ENCODE assay signal across 7 mouse cellular contexts in genomic region chr14:78725307-78725956, GRCm38 (mm10). TPM values are rescaled to one million over a fixed set of nuclear protein-coding genes. Genes with fewer than 3 reads are reported as not detected.
A peak's percentile ranks its signal among the peaks of the same experiment; 100 is the strongest.
DNase-seq lines count a peak whose midpoint lies in the region; ATAC-seq and TF ChIP-seq lines count a peak whose summit lies in the region.

No protein-coding gene starts in this region.

- TF ChIP-seq CTCF in ES-Bruce4 (IDR thresholded peaks at IDR 0.05; ENCODE audit: low read depth, low read length): no peak

- H3K9ac ChIP-seq in ES-Bruce4 (ENCODE audit: low read depth, poor library complexity, severe bottlenecking): peak overlapping the region; percentile 73
- peak overlapping the region; percentile 77 for H3K9ac ChIP-seq in heart, embryonic 11.5 days (ENCODE audit: low read depth, low read length)
- H3K9ac ChIP-seq in kidney, embryonic 16.5 days (replicated peaks; ENCODE audit: low read length): peak overlapping the region; percentile 75

- TF ChIP-seq POLR2A in ES-Bruce4 (IDR thresholded peaks at IDR 0.05; ENCODE audit: insufficient read depth, low read length): no peak

- no peaks in the 10 kb centered on the region for H3K36me3 ChIP-seq in ES-Bruce4 (ENCODE audit: control insufficient read depth, insufficient read depth, low read length, poor library complexity, severe bottlenecking)
- no peaks in the 10 kb centered on the region for H3K36me3 ChIP-seq in heart, embryonic 11.5 days (ENCODE audit: control insufficient read depth, insufficient read depth, low read length)
- H3K36me3 ChIP-seq in kidney, embryonic 16.5 days (ENCODE audit: insufficient read depth, low read length): no peaks in the 10 kb centered on the region

- H3K4me3 ChIP-seq in ES-Bruce4 (ENCODE audit: low read depth, low read length): peak overlapping the region; percentile 95
- peak overlapping the region; percentile 69 for H3K4me3 ChIP-seq in heart, embryonic 11.5 days (ENCODE audit: low read depth, low read length)
- H3K4me3 ChIP-seq in kidney, embryonic 16.5 days (ENCODE audit: low read length): peak overlapping the region; percentile 68

- peak overlapping the region; percentile 61 for H3K27ac ChIP-seq in ES-Bruce4 (ENCODE audit: insufficient read depth, low read length)
- peak overlapping the region; percentile 72 for H3K27ac ChIP-seq in heart, embryonic 11.5 days (ENCODE audit: low read depth, low read length)
- peak overlapping the region; percentile 60 for H3K27ac ChIP-seq in kidney, embryonic 16.5 days (ENCODE audit: low read length)

- WGBS in heart, embryonic 11.5 days (ENCODE audit: insufficient replicate concordance): 2% methylated on average over 26 of the region's 26 CpGs
- 3% methylated on average over 26 of the region's 26 CpGs for WGBS in kidney, embryonic 16.5 days

- H3K4me2 ChIP-seq in heart, embryonic 11.5 days: peak overlapping the region; percentile 94
- peak overlapping the region; percentile 81 for H3K4me2 ChIP-seq in kidney, embryonic 16.5 days (replicated peaks; ENCODE audit: low read depth, low read length)

- 0 out of 2 replicates have a peak, but pooled peaks have one; percentile 37 for TF ChIP-seq EP300 in ES-Bruce4 (IDR thresholded peaks at IDR 0.05; ENCODE audit: insufficient read depth, low read depth, low read length)

- no peaks in the 10 kb centered on the region for H3K9me3 ChIP-seq in ES-Bruce4 (replicated peaks; ENCODE audit: control insufficient read depth, insufficient read depth, low read length, poor library complexity, severe bottlenecking)
- H3K9me3 ChIP-seq in heart, embryonic 11.5 days (replicated peaks; ENCODE audit: control insufficient read depth, low read length): no peaks in the 10 kb centered on the region
- no peaks in the 10 kb centered on the region for H3K9me3 ChIP-seq in kidney, embryonic 16.5 days (ENCODE audit: low read length)

- H3K4me1 ChIP-seq in ES-Bruce4 (ENCODE audit: control insufficient read depth, insufficient read depth, low read length): peaks cover 9% of the 10 kb centered on the region
- 0 out of 2 replicates have a peak, but pooled peaks cover 2% of the 10 kb centered on the region for H3K4me1 ChIP-seq in heart, embryonic 11.5 days (ENCODE audit: control insufficient read depth, insufficient read depth, low read length)
- peaks cover 15% of the 10 kb centered on the region for H3K4me1 ChIP-seq in kidney, embryonic 16.5 days (ENCODE audit: insufficient read depth, low read length)

- no peaks in the 10 kb centered on the region for H3K27me3 ChIP-seq in ES-Bruce4 (ENCODE audit: control insufficient read depth, insufficient read depth, low read length, poor library complexity, severe bottlenecking)
- H3K27me3 ChIP-seq in heart, embryonic 11.5 days (ENCODE audit: control insufficient read depth, insufficient read depth, low read length): no peaks in the 10 kb centered on the region
- no peaks in the 10 kb centered on the region for H3K27me3 ChIP-seq in kidney, embryonic 16.5 days (ENCODE audit: insufficient read depth, low read length)

- peak; percentile 36 for ATAC-seq in activated CD4-positive, CD25-positive, alpha-beta regulatory T cell, adult 4 months
- ATAC-seq in heart, embryonic 11.5 days (replicated peaks; ENCODE audit: insufficient number of reproducible peaks, low FRiP score, low TSS enrichment): peak; percentile 68
- ATAC-seq in kidney, embryonic 16.5 days (ENCODE audit: low FRiP score, low TSS enrichment): peak; percentile 69

- peak; percentile 48 for DNase-seq in lung, postnatal 36 days
- peak; percentile 19 for DNase-seq in thymus, postnatal 25 days
- DNase-seq in right cerebral cortex, postnatal 14 days: no peak

RNA-seq across cellular contexts. Expression of gene Dgkh, which starts 7.1 kb away (rescaled TPM):
- polyA plus RNA-seq in ES-Bruce4 (2011; ENCODE audit: insufficient read depth, insufficient read length, low read depth, missing spikeins): 11.6 and 11.7 TPM in 2 replicates
- 1 to 10 TPM; 1.6 to 2.7 TPM for polyA plus RNA-seq in activated CD4-positive, CD25-positive, alpha-beta regulatory T cell, adult 4 months (2017; shearing (Covaris generic))
- 2.1 and 2.9 TPM in 2 replicates for polyA plus RNA-seq in heart, embryonic 11.5 days (2014; fragmentation: Nextera tagmentation; extraction: Ambion mirVana)
- 1.9 and 2.1 TPM in 2 replicates for polyA plus RNA-seq in kidney, embryonic 16.5 days (2015; fragmentation: Nextera tagmentation; extraction: Ambion mirVana)
